Mouse (Mus musculus) embryonic facial prominence, embryonic 13.5 days (tissue): Measurements from ENCODE around the gene Usp48. TPM values are rescaled to one million over a fixed set of nuclear protein-coding genes. Genes with fewer than 3 reads are reported as not detected.

ENCODE experiments used
- ATAC-seq: fragments of 200-750 bp; cut with Nextera tagmentation; 2 replicates; pipeline ENCODE4 v1.8.0; 2017; ENCODE audit warnings: low read depth; ENCODE audit not compliant: insufficient number of reproducible peaks, insufficient read depth, low FRiP score, low TSS enrichment
- H3K27ac ChIP-seq: fragments of 300-500 bp; sonication (generic); 2 replicates; pipeline ENCODE4 v1.5.1; 2015; ENCODE audit warnings: moderate library complexity, mild to moderate bottlenecking, inconsistent platforms
- H3K27me3 ChIP-seq: fragments of 300-500 bp; sonication (generic); 2 replicates; pipeline ENCODE4 v1.6.1; 2015; ENCODE audit warnings: mild to moderate bottlenecking, inconsistent platforms
- H3K36me3 ChIP-seq: fragments of 300-500 bp; sonication (generic); 2 replicates; pipeline ENCODE4 v1.6.1; 2015; ENCODE audit warnings: mild to moderate bottlenecking, inconsistent platforms
- H3K4me1 ChIP-seq: fragments of 300-500 bp; sonication (generic); 2 replicates; pipeline ENCODE4 v1.6.1; 2015; ENCODE audit warnings: inconsistent platforms
- H3K4me2 ChIP-seq: fragments of 300-500 bp; sonication (generic); 2 replicates; pipeline ENCODE4 v1.6.1; 2015; ENCODE audit warnings: moderate library complexity, mild to moderate bottlenecking, inconsistent platforms
- H3K4me3 ChIP-seq: fragments of 300-500 bp; sonication (generic); 2 replicates; pipeline ENCODE4 v1.5.1; 2015; ENCODE audit warnings: mild to moderate bottlenecking, inconsistent platforms
- H3K9ac ChIP-seq: fragments of 300-500 bp; sonication (generic); 2 replicates; pipeline ENCODE4 v1.6.1; 2015; ENCODE audit warnings: mild to moderate bottlenecking, inconsistent platforms
- H3K9me3 ChIP-seq: fragments of 300-500 bp; sonication (generic); 2 replicates; pipeline ENCODE4 v1.6.1; 2016; ENCODE audit warnings: inconsistent platforms
- WGBS: fragments of 180-500 bp; shearing (Covaris S2); methylation state at CpG from one replicate; pipeline ENCODE4 v1.1.7; 2015; ENCODE audit warnings: mixed read lengths; 5-methylcytosine and 5-hydroxymethylcytosine counted together
- polyA plus RNA-seq: library from polyadenylated mRNA; unstranded; fragments of >200 nt; fragmentation: Nextera tagmentation; extraction: Ambion mirVana; gene quantifications from 2 replicates; pipeline ENCODE4 v1.2.1, GENCODE M21; 2015

The Usp48 gene
- polyA plus RNA-seq, 1 experiment from 2014 or later, result 83.3 TPM

DNA sequence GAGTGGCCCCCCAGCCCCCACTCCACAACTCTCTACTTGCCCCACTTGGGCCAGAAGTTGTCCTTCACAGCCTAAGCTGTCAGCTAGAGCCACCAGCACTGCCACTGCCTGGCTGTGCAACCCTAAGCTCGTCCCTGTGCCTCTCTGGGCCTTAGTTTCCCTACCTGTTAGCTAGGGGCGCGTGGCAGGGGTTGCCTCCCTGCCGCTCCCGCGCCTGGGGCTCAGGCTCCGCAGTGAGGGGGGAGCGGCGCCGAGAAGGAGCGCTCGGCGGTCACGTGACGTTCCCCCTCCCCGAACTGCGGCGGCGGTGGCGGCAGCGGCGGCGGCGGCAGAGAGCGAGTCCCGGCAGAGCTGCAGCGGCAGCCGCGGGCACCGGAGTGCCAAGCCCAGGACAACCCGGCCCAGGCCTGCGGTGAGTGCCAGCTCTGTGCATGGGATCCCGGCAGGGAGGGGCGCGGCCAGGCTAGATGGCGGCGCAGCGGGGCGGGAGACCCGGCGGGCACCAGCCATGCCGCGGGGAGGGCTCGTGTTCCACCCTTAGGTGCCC is 71.0 kb downstream of the Usp48 start, which contains the start of gene Rap1gap:
Rap1gap (plus strand) TSS at position 294 of the 547 bp plus-strand sequence.
- Histone ChIP-seq H3K4me2 (peak within 1 kb of the TSS; percentile 93), H3K36me3 (no peaks in the 10 kb centered on the region), H3K27ac (no peak within 1 kb of the TSS; the same call in 1 of the 2 replicates), H3K4me3 (peak within 1 kb of the TSS; percentile 57), H3K9ac (peak within 1 kb of the TSS; percentile 79), H3K27me3 (peaks cover 40% of the 10 kb centered on the region), H3K9me3 (no peaks in the 10 kb centered on the region), H3K4me1 (peaks cover 29% of the 10 kb centered on the region)
- ATAC-seq, result 0 out of 2 replicates have a peak, but pooled peaks have one; percentile 50
- 1% methylated on average over 33 of the region's 44 CpGs for WGBS

DNA sequence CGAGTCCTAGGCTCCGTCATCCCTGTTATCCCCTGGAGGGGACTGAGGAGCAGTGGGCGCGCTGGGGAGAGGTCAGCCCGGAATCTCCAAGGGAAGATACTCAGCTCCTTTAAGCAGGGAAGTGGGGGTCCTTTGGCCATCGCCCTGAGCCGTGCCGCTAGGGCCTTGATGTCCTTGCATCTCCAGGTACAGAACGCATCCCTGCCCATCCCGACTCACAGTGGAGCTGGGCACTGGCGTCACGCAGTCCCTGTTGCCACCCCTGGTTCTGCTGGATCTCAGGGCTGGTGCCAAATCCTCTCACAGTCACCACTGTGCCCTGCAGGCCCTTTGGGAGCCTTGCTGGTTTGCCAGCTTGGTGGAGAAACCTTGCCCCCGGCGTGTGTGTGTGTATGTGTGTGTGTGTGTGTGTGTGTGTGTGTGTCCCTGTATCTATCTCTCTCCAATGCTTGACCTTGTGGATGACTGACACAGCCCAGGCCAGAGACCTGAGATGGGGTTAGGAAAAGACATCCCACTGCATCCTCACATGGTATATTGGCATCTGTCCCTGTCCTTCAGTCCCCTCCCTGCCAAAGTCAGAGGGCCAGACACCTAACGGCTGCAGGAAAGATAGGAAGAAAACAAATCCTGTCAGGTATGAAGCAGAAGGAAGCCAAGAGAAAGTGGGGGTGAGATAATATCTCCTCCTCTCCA is 71.6 kb downstream of the Usp48 start:
- peak overlapping the region; percentile 57 for H3K4me3 ChIP-seq
- no peak overlapping the region; the same call in 1 of the 2 replicates for H3K27ac ChIP-seq
- 13% methylated on average over 15 of the region's 15 CpGs for WGBS
- H3K27me3 ChIP-seq, result peaks cover 40% of the 10 kb centered on the region
- no peaks in the 10 kb centered on the region for H3K9me3 ChIP-seq
- H3K9ac ChIP-seq, result peak overlapping the region; percentile 79
- ATAC-seq, result 0 out of 2 replicates have a peak, but pooled peaks have one; percentile 8
- H3K36me3 ChIP-seq, result no peaks in the 10 kb centered on the region
- H3K4me1 ChIP-seq, result peaks cover 29% of the 10 kb centered on the region
- peak overlapping the region; percentile 93 for H3K4me2 ChIP-seq

DNA sequence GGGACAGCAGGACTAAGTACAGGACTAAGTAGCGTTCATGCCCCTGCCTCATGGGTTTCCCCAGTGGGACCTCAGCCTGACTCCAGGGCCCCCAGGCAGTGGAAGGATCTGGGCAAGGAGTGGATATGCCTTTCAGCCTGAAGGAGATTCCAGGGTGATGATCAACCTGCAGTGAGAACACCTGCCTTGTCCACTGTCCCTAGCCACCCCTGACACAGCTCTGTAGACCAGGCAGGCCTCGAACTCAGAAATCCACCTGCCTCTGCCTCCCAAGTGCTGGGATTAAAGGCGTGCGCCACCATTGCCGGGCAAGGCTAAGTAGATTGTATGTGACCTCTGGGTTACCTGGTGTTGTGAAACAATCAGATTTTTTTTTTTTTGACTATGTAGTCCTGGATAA is 72.2 kb downstream of the Usp48 start:
- Histone ChIP-seq H3K9me3 (no peaks in the 10 kb centered on the region), H3K4me1 (peaks cover 23% of the 10 kb centered on the region), H3K27me3 (peaks cover 40% of the 10 kb centered on the region), H3K36me3 (no peaks in the 10 kb centered on the region), H3K27ac (no peak overlapping the region), H3K4me2 (peak overlapping the region; percentile 93; the same call in 1 of the 2 replicates), H3K9ac (no peak overlapping the region), H3K4me3 (no peak overlapping the region)
- ATAC-seq, result no peak
- 90% methylated on average over 5 of the region's 5 CpGs for WGBS

DNA sequence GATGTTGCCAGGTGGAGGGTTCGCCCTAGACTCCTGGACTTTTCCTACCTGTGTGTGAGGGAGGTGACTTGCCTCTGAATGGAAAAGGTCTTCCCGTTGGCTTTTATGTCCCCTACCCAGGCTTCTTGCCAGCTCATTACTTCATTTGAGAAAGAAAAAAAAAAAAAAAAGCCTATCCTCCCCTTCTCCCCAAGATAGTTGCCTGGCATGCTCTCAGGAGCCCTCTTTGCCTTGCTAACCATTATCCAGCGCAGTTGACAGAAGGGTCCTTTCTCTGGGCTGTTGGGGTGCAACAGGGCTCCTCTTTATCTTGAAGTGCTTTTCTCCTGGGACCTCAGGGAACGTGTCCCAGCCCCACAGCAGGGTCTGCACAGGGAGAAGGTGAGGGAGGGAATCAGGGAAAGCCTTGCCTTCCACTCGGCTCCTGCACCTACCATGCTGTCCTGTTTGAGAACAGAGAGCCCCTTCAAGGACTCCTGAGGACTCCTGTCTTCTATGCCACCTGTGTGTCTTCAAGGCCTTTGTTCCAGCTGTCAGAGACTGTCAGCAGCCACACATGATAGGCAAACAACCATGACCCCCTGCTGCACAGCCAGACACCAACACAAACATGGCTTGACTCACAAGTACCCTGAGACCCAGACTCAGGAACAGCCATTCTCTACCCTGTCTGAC is 72.9 kb downstream of the Usp48 start:
- H3K36me3 ChIP-seq, result no peaks in the 10 kb centered on the region
- peaks cover 23% of the 10 kb centered on the region for H3K4me1 ChIP-seq
- peaks cover 40% of the 10 kb centered on the region for H3K27me3 ChIP-seq
- H3K27ac ChIP-seq, result no peak overlapping the region
- no peak for ATAC-seq
- WGBS, result 69% methylated on average over 5 of the region's 5 CpGs
- no peak overlapping the region for H3K9ac ChIP-seq
- no peak overlapping the region for H3K4me3 ChIP-seq
- H3K9me3 ChIP-seq, result no peaks in the 10 kb centered on the region
- H3K4me2 ChIP-seq, result no peak overlapping the region

DNA sequence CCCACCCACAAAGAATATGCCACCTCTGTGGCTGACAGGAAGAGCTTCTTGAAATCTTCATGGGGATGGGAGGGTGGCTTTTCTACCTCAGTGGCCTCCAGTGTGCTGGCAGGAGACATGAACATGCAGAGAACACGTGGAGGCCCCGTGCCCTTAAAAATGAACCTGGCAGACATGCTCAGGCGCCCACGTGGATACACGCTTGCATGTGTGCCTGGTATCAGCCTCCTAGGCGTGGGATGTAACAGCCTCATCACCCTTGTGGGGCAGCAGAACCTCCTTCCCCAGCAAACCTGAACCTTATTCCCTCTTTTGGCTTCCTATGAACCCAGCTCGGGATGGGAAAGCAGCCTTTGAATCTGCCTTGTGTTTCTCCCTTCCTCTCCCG is 73.4 kb downstream of the Usp48 start:
- Histone ChIP-seq H3K27ac (no peak overlapping the region), H3K4me2 (no peak overlapping the region), H3K9me3 (no peaks in the 10 kb centered on the region), H3K27me3 (peaks cover 40% of the 10 kb centered on the region), H3K36me3 (no peaks in the 10 kb centered on the region), H3K4me3 (no peak overlapping the region), H3K9ac (no peak overlapping the region), H3K4me1 (peaks cover 19% of the 10 kb centered on the region)
- no peak for ATAC-seq
- WGBS, result 58% methylated on average over 8 of the region's 8 CpGs

DNA sequence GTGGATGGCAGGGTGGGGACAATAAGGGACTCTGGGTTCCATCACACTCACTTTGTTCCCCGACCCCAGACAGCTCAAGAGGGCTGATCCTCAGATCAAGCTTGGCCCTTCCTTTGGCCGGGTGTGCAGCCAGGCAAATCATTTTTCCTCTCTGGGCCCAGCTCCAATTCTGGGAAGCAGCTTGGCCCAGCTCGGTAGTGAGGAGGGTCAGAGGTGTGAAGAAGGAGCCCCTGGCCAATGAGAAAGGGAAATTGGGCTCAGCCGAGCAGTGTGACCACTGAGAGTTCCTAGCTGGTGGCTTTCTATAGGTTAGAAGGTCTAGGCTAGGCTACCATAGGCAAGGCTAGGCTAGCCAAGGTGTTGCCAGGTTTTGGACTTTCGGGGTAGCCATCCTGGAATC is 74.2 kb downstream of the Usp48 start:
- Histone ChIP-seq H3K9ac (no peak overlapping the region), H3K4me2 (no peak overlapping the region), H3K4me1 (peaks cover 19% of the 10 kb centered on the region), H3K36me3 (no peaks in the 10 kb centered on the region), H3K27me3 (peaks cover 40% of the 10 kb centered on the region), H3K27ac (no peak overlapping the region), H3K9me3 (no peaks in the 10 kb centered on the region), H3K4me3 (no peak overlapping the region)
- 54% methylated on average over 5 of the region's 5 CpGs for WGBS
- ATAC-seq, result no peak

DNA sequence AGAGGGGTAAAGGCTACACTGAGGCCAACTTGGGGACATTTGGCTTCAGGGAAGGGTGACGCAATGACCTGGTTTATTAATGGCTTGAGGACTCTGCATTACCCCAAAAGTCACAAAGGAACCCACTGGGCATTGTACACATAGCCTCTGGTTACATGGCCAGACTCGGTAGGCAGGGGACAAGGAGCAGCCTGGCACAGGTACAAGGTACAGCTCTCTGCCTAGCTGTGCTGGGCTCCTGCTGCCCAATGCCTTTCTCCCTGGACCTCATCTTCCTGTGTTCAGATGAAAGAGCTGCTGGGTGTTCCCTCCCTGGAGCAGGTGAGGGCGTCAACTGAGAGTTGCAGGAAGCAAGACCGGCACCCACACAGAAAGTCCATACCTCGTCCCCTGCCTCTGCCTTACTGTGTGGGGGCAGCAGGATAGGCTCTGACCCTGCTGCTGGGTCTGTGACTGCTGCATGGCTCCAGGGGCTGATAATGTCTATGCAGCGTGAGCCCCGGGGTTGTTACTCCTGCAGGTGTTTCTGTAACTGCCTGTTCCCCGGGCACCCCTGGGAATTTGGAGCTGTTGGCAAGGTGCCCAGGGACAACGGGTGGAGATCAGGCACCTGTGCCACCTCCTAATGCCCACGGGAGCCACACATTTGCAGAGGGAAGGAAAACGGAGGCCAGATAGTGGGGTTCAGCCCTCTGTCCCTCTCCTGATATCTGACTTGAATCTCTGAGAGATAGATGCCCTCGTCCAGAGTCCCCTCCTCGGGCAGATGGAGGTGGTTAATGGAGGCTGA is 78.4 kb downstream of the Usp48 start:
- H3K9ac ChIP-seq, result no peak overlapping the region
- H3K36me3 ChIP-seq, result no peaks in the 10 kb centered on the region
- H3K4me3 ChIP-seq, result no peak overlapping the region
- no peak overlapping the region for H3K27ac ChIP-seq
- no peak overlapping the region for H3K4me2 ChIP-seq
- ATAC-seq, result no peak
- peaks cover 11% of the 10 kb centered on the region for H3K27me3 ChIP-seq
- H3K4me1 ChIP-seq, result peaks cover 10% of the 10 kb centered on the region
- H3K9me3 ChIP-seq, result no peaks in the 10 kb centered on the region
- WGBS, result 74% methylated on average over 13 of the region's 13 CpGs

DNA sequence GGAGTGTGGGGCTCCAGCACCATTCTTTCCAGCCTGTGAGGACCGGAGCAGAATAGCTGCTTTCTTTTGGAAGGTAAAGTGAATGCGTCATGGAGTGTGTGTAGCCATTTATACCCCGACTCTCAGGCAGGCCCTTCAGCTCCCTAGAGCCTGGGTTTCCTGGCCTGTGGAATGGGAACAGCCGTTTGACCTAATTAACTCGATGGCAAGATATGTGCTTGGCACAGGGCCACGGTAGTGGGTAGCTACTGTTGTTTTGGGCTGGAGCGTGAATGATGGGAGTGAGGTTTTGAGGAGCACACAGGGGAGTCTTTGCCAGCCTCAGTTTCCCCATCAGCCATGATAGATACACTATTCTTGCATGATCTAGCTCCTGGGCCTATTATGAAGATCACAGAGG is 82.0 kb downstream of the Usp48 start:
- Histone ChIP-seq H3K36me3 (no peaks in the 10 kb centered on the region), H3K4me2 (no peak overlapping the region), H3K9me3 (no peaks in the 10 kb centered on the region), H3K9ac (no peak overlapping the region), H3K4me3 (no peak overlapping the region), H3K27ac (no peak overlapping the region), H3K4me1 (peaks cover 15% of the 10 kb centered on the region), H3K27me3 (peaks cover 35% of the 10 kb centered on the region)
- 70% methylated on average over 7 of the region's 7 CpGs for WGBS
- ATAC-seq, result no peak

DNA sequence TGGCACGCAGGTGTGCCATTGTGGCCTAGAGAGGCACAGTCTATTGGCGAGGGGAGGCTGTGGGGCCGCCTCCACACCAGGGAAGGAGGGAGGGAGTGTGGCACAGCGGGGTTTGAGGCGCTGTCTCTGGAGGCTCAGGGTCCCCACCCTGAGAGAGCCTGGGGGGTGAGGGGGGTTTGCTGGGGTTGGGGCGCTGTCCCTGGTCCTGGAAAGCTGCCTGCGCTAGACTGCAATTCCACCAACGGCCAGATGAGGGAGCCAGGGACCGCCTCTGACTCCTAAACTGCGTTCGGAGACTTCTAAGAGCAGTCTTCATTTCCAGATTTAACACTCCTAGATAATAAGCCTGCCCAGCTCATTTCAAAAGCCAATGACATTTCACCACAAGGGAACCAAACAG is 82.5 kb downstream of the Usp48 start:
- no peak overlapping the region for H3K27ac ChIP-seq
- WGBS, result 8% methylated on average over 11 of the region's 11 CpGs
- H3K9ac ChIP-seq, result no peak overlapping the region
- no peaks in the 10 kb centered on the region for H3K9me3 ChIP-seq
- no peak for ATAC-seq
- peaks cover 19% of the 10 kb centered on the region for H3K4me1 ChIP-seq
- no peak overlapping the region for H3K4me2 ChIP-seq
- H3K27me3 ChIP-seq, result peaks cover 39% of the 10 kb centered on the region
- H3K4me3 ChIP-seq, result no peak overlapping the region
- H3K36me3 ChIP-seq, result no peaks in the 10 kb centered on the region

DNA sequence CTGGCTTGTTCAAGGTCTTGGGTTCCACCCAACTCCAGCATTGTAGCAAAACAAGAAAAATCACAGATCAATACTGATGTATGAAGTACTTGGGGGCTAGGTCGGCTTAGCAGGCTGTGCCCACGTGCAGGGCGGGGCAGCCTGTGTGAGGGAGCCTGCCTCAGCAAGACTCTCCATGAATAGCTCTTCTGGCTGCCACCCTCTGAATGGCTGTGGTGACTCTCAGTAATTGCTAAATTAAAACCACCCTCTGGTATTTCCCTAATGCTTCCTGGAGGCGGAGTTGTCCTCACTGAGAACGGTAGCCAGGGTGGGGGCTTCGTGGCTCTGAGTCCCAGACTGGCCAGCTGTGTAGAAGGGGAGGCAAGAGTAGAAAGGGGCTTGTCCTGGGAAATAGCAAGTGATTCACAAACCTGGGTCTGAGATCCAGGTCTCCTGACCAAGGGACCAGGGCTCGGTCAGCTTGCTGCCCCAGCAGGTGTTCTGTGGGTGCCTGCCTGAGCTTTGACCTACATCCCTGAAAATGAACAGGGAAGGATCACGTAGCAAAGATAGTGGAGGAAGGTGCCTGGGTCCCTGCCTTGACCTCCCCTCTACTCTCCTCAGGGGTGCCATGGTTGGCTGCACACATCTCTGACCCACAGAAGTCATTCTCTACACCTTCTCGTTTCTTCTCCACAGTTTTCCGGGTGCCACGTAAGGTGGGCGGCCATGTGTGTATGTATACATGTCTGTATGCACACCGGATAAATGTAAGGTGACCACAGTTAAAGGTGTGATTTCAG is 83.3 kb downstream of the Usp48 start:
- no peak for ATAC-seq
- Histone ChIP-seq H3K36me3 (no peaks in the 10 kb centered on the region), H3K27ac (no peak overlapping the region), H3K4me3 (no peak overlapping the region), H3K4me2 (no peak overlapping the region), H3K9me3 (no peaks in the 10 kb centered on the region), H3K4me1 (peaks cover 28% of the 10 kb centered on the region), H3K9ac (no peak overlapping the region), H3K27me3 (peaks cover 48% of the 10 kb centered on the region)
- 55% methylated on average over 13 of the region's 13 CpGs for WGBS

DNA sequence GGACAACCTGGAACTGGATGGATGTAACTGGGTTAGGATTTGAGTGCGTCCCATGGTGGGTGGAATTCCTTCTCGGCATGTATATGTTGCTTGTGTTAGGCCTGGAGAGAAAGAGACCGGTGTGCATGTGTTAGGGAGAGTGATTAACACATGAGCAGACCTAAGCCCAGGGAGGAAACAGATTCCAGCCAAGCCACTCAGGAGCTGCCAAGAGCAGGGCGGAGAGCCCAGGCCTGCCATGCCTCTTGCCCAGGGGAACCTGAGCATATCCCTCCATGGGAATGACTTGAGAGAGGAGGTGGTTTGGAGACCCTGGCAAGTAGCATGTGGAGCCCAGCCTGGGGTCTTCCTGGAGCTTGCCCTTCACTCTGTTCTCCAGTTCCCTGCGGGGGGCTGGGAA is 84.4 kb downstream of the Usp48 start:
- H3K4me2 ChIP-seq, result no peak overlapping the region
- ATAC-seq, result no peak
- H3K9ac ChIP-seq, result no peak overlapping the region
- H3K9me3 ChIP-seq, result no peaks in the 10 kb centered on the region
- no peaks in the 10 kb centered on the region for H3K36me3 ChIP-seq
- H3K4me3 ChIP-seq, result no peak overlapping the region
- H3K4me1 ChIP-seq, result peaks cover 30% of the 10 kb centered on the region
- H3K27ac ChIP-seq, result no peak overlapping the region; the same call in 1 of the 2 replicates
- peaks cover 58% of the 10 kb centered on the region for H3K27me3 ChIP-seq
- WGBS, result 80% methylated on average over 5 of the region's 5 CpGs
